Mouse (Mus musculus): ENCODE results near the gene Slc22a14. TPM values are rescaled to one million over a fixed set of nuclear protein-coding genes. Genes with fewer than 3 reads are reported as not detected.
"Not testable (repeated sequence)": the region's sequence is repeated elsewhere in the genome, so short reads cannot be mapped to it uniquely, and the experiment has no call there.

Slc22a14 gene
- total RNA-seq, 2 experiments from 2014 or later, result 0.17 TPM; not detected in 1

- intact Hi-C loops (cut with DNase I), result no loop called here
- no peak for DNase-seq (ENCODE audit: low spot score)
These were observed 93.9 kb downstream of the Slc22a14 start for GRCm38 (mm10) chr9:119271496-119271895.

- intact Hi-C loops (cut with DNase I), result no loop called here
These were observed 96.7 kb downstream of the Slc22a14 start for GRCm38 (mm10) chr9:119268588-119269145.

GRCm38 (mm10) chr9:119268120-119268519, 97.2 kb downstream of the Slc22a14 start:
- no peak for DNase-seq (ENCODE audit: low spot score)
- intact Hi-C loops (cut with DNase I), result no loop called here

More at GRCm38 (mm10) chr9:119268588-119269145, 96.7 kb downstream of the Slc22a14 start:
- no peak for DNase-seq (ENCODE audit: low spot score)

- DNase-seq (ENCODE audit: low spot score); intact Hi-C loops (cut with DNase I): not testable (repeated sequence)
These were observed 99.3 kb downstream of the Slc22a14 start for GRCm38 (mm10) chr9:119266121-119266395.

GRCm38 (mm10) chr9:119265373-119266120, 99.8 kb downstream of the Slc22a14 start:
- DNase-seq (ENCODE audit: low spot score); intact Hi-C loops (cut with DNase I): not testable (repeated sequence)

- intact Hi-C loops (cut with DNase I), result no loop called here
- no peak for DNase-seq (ENCODE audit: low spot score)
These were observed 102.3 kb downstream of the Slc22a14 start for GRCm38 (mm10) chr9:119263067-119263466.

GRCm38 (mm10) chr9:119260825-119261224, 104.5 kb downstream of the Slc22a14 start:
- intact Hi-C loops (cut with DNase I), result no loop called here
- no peak for DNase-seq (ENCODE audit: low spot score)

- intact Hi-C loops (cut with DNase I), result no loop called here
- DNase-seq (ENCODE audit: low spot score), result no peak
These were observed 106.6 kb downstream of the Slc22a14 start for GRCm38 (mm10) chr9:119258785-119259184.

GRCm38 (mm10) chr9:119258128-119258527, 107.2 kb downstream of the Slc22a14 start:
- intact Hi-C loops (cut with DNase I), result no loop called here
- no peak for DNase-seq (ENCODE audit: low spot score)

GRCm38 (mm10) chr9:119256161-119256560, 109.2 kb downstream of the Slc22a14 start:
- DNase-seq (ENCODE audit: low spot score), result no peak
- intact Hi-C loops (cut with DNase I), result no loop called here

- DNase-seq (ENCODE audit: low spot score), result no peak
- intact Hi-C loops (cut with DNase I), result no loop called here
These were observed 110.3 kb downstream of the Slc22a14 start for GRCm38 (mm10) chr9:119255096-119255495.

- no peak for DNase-seq (ENCODE audit: low spot score)
- intact Hi-C loops (cut with DNase I), result no loop called here
These were observed 111.2 kb downstream of the Slc22a14 start for GRCm38 (mm10) chr9:119254187-119254586.

- intact Hi-C loops (cut with DNase I), result loop anchor here (10.0 kb wide), 1 partner anchor 107 kb away; the partner anchor contains the start of gene Xylb
These were observed 117.4 kb downstream of the Slc22a14 start for GRCm38 (mm10) chr9:119247996-119248395.

GRCm38 (mm10) chr9:119246826-119247225, 118.5 kb downstream of the Slc22a14 start:
- DNase-seq (ENCODE audit: low spot score), result no peak
- intact Hi-C loops (cut with DNase I), result loop anchor here (10.0 kb wide), 1 partner anchor 108 kb away; the partner anchor contains the start of gene Xylb

More at GRCm38 (mm10) chr9:119247996-119248395, 117.4 kb downstream of the Slc22a14 start:
- no peak for DNase-seq (ENCODE audit: low spot score)

GRCm38 (mm10) chr9:119243981-119244380, 121.4 kb downstream of the Slc22a14 start:
- DNase-seq (ENCODE audit: low spot score), result no peak
- intact Hi-C loops (cut with DNase I), result loop anchor here (10.0 kb wide), 1 partner anchor 111 kb away; the partner anchor contains the start of gene Xylb

- intact Hi-C loops (cut with DNase I), result loop anchor here (10.0 kb wide), 1 partner anchor 113 kb away; the partner anchor contains the start of gene Xylb
- DNase-seq (ENCODE audit: low spot score), result no peak
These were observed 124.0 kb downstream of the Slc22a14 start for GRCm38 (mm10) chr9:119241169-119241865.

GRCm38 (mm10) chr9:119240286-119240997, 124.9 kb downstream of the Slc22a14 start:
- intact Hi-C loops (cut with DNase I), result loop anchor here (10.0 kb wide), 1 partner anchor 114 kb away; the partner anchor contains the start of gene Xylb

GRCm38 (mm10) chr9:119239274-119239673, 126.1 kb downstream of the Slc22a14 start:
- intact Hi-C loops (cut with DNase I), result no loop called here

More at GRCm38 (mm10) chr9:119240286-119240997, 124.9 kb downstream of the Slc22a14 start:
- no peak for DNase-seq (ENCODE audit: low spot score)

GRCm38 (mm10) chr9:119238796-119239195, 126.6 kb downstream of the Slc22a14 start:
- intact Hi-C loops (cut with DNase I), result no loop called here
- no peak for DNase-seq (ENCODE audit: low spot score)

More at GRCm38 (mm10) chr9:119239274-119239673, 126.1 kb downstream of the Slc22a14 start:
- no peak for DNase-seq (ENCODE audit: low spot score)

- intact Hi-C loops (cut with DNase I), result no loop called here
- DNase-seq (ENCODE audit: low spot score), result no peak
These were observed 133.8 kb downstream of the Slc22a14 start for GRCm38 (mm10) chr9:119231552-119231951.
